Mouse (Mus musculus) hindlimb bud, embryonic 11.5 days (tissue): ENCODE measurements around the gene Alcam.

Experiments
- DNase-seq: peaks from one replicate; pipeline ENCODE4 v3.0.0-alpha.2; 2012; ENCODE audit warnings: low read depth, low spot score; ENCODE audit errors: extremely low spot score

The Alcam gene

GRCm38 (mm10) chr16:52443635-52444505 is 10.0 kb downstream of the Alcam start:
- DNase-seq = no peak

- DNase-seq = no peak
Observed at GRCm38 (mm10) chr16:52443055-52443454, 10.8 kb downstream of the Alcam start.

- DNase-seq = no peak
Observed at GRCm38 (mm10) chr16:52439600-52439999, 14.3 kb downstream of the Alcam start.

DNA sequence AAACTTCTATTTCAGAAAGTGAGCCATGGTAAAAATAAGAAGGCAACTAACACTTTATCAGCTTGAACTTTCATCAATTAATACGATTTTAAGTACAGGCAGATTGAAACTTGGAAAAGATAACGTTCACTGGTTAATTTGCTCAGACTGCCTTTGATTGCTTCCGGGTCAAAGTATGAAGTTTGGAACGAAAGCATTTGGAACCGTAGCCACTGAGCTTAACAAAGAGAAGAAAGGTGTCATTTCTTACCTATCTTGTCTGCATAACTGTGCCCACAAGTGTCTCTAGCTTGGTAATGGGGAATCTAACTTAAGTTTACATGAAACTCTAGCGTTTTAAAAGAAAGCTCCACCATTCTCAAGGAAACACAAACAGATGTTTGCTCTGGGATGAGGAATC is 14.9 kb downstream of the Alcam start:
- DNase-seq = no peak

DNA sequence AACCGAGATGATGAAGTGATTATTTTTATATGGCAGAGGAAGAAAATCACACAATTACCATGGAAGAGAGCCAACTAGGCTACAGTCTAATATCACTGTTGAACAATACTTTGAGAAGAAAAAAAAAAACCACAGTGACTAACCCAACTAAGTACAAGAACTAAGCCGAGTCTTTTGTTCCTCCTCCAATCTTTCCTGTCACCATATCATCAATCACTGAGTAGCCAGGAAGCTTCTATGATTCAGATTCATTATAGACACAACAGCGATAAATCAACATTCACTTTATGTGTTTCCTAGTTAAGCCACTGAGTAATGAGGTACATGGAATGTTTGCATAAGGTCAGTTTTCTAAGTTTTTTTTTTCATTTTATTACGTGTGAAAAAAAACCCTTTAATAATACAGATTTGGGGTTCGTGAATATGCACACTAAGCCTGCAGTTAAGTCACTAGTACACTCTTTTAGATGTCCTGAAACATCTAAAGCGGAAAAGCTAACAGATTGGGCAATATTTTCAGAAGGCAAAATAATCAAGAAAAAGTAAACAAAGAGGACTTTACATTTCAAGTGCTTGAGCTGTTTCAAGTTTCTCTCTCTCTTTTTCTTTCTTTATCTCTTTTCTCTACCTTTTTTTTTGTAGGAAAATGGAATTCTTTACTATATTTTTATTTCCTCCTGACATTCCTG is 15.5 kb downstream of the Alcam start:
- no peak for DNase-seq

DNA sequence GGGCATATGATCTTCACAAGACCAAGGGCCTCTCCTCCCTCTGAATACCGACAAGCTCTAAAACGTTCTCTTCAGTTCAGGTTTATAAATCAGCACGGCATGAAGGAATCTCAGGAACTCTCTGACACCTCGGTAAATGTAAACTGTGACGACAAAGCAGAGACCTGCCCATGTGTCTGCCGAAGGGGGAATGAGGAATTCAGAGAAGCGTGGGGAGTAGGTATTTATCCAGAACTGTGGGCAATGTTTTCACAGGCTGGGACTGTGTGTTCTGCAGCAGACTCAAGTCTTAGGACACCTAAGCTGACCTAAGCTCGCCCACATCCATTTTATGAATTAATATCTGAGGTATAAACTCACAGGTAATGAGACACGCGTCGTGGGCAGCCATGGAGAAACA is 20.7 kb downstream of the Alcam start:
- DNase-seq = no peak

DNA sequence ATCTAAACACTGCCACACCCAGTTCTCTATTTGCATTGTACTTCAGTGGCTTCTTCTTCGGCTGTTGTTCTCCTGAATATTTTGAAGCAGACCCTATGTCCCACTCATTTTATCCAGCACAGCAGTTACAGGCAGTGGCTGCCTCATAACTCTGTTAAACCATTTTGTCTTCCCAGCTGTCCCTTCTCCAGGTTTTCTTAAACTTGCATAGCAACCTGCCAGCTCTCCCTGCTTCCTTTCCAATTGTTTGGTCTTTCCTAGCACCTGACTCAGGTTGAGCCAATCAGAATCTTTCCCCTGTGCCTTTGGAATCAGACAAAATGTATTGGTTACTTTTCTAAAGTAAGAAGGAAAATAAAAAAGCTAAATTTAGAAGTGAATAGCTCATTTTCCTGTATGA is 21.8 kb downstream of the Alcam start:
- no peak for DNase-seq

DNA sequence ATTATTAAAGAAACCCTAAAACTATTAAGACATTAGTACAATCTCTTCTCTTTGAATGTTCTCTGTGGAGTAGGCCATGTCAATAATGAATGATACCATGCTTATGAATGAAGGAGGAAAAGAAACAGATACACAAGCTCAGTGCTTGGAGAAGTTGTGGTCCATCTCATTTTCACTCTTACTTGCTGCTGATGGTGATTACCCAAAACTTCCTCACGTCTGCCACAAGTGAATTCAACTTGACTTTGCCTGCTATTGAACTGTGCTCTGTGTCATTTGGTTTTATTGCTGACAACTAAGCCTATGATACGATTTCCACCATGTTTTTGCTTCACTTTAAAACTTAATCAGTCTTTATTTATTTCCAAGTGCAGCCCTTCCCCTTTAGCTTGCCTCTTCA is 22.3 kb downstream of the Alcam start:
- DNase-seq = no peak

GRCm38 (mm10) chr16:52430073-52430472 is 23.8 kb downstream of the Alcam start:
- no peak for DNase-seq

- no peak for DNase-seq
Observed at GRCm38 (mm10) chr16:52429661-52430060, 24.2 kb downstream of the Alcam start.

DNA sequence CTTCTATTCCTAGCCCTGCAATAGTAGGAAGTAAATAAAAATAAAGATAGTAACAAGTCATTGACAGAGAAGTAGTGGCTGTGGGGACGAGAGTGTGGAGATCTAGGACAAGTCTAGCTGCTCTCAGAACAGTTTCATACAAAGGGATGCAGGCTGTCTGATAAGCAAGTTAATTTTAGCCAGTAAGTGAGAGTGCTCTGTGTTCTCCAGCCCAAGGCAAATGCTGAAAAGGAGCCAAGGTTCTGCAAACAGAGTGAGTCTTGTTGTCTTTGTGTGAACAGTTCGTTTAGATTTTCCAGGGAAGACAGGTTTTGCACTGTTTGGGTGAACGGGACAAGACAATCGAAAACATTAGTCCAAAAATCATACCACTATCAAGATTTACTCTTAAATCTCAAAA is 25.4 kb downstream of the Alcam start:
- no peak for DNase-seq

- DNase-seq = no peak
Observed at GRCm38 (mm10) chr16:52418568-52419158, 35.2 kb downstream of the Alcam start.

DNA sequence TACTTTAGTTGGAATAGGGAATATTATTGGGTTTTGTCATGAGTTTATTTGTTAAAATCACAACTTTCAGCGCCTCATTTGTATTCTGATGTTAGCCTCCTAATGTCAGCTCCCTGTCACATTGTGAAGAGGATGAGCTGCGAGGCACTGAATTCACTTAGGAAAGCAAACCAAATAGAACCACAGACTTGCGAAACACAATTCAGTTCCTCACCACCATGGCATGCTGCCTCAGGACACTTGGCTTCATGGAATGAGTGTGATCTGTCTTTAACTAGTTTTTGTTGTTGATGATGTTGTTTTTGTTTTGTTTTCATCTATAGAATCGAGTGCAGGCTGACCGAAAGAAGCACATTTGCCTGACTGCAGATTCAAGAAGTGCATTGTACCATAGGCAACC is 35.9 kb downstream of the Alcam start:
- no peak for DNase-seq

GRCm38 (mm10) chr16:52417146-52417545 is 36.7 kb downstream of the Alcam start:
- no peak for DNase-seq

DNA sequence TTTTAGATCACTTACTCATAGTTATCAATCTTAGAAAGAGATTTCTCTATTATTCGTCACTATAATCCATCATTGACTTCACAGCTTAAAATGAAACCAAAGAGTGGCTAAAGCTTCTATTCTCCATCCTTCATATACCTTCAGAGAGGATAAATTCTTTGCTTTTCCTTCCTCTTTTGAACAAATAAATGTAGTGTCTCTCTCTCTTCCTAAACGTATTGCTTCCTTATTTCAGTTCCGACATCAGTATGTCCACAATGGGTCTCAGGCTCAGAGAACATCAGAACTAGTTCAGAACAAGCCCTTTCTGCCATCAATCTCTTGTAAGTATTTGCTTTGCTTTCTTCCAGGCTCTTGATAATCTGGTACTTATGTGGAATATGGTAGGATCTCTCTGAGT is 40.2 kb downstream of the Alcam start:
- no peak for DNase-seq

GRCm38 (mm10) chr16:52406072-52406471 is 47.8 kb downstream of the Alcam start:
- no peak for DNase-seq

DNA sequence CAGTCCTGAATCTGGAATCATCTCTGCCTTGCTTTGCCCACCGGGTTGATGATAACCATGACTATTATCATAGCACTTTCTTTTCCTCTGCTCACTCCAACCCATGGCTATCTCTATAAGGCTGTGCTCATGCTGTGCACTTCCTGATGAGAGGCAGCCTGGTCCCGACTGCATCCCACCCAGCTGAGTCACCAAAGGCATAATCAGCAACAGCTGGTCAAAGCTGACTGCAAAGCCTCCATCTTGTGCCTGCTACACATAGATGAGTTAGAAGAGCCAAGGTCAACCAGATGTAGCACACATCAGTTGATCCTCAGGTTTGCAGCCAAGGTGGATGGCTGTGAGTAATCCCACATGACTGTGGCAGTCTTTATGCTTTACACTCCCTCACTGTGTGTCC is 48.6 kb downstream of the Alcam start:
- DNase-seq = no peak

DNA sequence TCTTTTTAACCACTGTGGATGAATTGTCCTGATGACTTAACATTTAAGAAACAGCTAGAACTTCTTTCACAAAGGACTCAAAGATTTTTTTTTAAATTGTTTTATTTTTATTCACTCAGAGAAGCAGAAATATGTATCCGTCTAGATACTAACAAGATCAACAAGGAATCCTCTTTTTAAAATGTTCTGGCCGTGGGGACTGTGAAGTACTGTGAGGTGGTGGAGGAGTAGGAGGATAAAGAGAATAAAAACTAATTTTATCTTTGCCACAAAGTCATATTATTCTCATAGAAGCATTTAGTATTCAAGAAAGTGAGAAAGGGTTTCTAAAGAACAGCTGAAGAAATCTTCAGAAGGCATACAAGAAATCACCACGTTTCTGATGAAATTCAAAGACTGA is 54.8 kb downstream of the Alcam start:
- DNase-seq = no peak

GRCm38 (mm10) chr16:52386781-52387300 is 67.0 kb downstream of the Alcam start:
- DNase-seq = no peak

- no peak for DNase-seq
Observed at GRCm38 (mm10) chr16:52383456-52384185, 70.3 kb downstream of the Alcam start.
